Mouse (Mus musculus) testis, adult 2 months (tissue): ENCODE data around the gene Aqp8.

Source experiments
- CTCF ChIP-seq: fragments of 200-500 bp; IDR thresholded peaks from 2 replicates; pipeline ENCODE4 v1.5.1; 2012; ENCODE audit warnings: low read depth, mild to moderate bottlenecking, inconsistent platforms, low read length, moderate library complexity; ENCODE audit not compliant: control insufficient read depth, insufficient read depth, insufficient replicate concordance
- POLR2A ChIP-seq: fragments of 200-500 bp; IDR thresholded peaks from 2 replicates; pipeline ENCODE4 v1.6.1; 2012; ENCODE audit warnings: low read depth, mild to moderate bottlenecking, inconsistent platforms, low read length, moderate library complexity; ENCODE audit not compliant: control insufficient read depth

- no peak for TF ChIP-seq CTCF
- TF ChIP-seq POLR2A = no peak
These were observed 13.3 kb upstream of the Aqp8 start for GRCm38 (mm10) chr7:123448794-123449193.
